Mouse (Mus musculus): ENCODE measurements around the gene Il23r.

Il23r gene

DNA sequence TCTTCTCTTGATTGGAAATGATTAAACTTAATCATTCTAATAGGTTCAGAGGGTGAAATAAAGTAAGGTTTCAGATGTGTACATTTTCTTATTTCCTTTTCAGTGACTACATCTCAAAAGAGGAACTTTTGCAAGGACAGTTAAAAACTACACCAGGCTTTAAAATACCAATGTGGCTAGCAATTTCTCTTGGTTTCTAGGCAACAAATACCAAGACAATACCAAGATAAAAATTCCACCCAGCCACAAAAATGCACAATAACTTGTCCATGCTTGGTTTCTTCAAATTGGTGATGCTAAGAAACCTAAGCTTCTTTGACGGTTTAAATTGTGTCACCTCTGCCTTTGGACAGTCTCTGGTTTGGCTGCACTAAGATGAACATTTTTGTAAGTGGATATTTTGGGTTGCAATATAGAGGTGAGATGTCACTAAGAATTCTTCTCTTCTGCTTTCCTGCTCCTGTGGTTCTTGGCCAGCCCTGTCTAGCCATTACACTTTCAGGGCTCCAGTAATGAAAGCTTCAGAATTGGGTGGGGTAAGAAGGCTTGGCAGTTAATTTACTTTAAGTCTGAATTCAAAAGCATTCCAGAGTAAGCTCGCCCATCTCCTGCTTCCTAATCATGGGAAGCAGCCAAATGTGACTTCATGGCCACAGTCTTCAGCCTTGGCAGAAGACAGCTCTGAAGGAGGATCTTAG, 56.8 kb downstream of the Il23r start:
- no peak for DNase-seq (ENCODE audit: low read depth, low spot score)

DNA sequence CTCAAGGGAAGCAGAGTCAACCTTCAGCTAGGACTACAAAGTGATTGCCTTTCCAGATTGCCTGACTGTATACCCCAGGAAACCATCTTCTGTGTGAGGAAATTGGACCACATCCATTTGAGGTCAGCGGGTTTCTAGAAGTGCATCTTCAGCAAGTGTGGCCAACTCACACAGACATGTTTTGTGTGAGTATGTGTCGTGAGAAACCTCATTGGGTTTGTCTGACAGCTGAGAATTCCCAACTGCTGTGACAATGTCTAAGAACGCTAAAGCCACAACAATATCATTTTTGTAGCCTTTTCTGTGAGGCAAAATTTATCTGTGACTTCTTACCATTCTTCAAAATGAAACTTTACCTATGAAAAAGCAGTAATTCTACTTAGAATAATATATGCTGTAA, 59.8 kb downstream of the Il23r start:
- DNase-seq (ENCODE audit: low read depth, low spot score): no peak

DNA sequence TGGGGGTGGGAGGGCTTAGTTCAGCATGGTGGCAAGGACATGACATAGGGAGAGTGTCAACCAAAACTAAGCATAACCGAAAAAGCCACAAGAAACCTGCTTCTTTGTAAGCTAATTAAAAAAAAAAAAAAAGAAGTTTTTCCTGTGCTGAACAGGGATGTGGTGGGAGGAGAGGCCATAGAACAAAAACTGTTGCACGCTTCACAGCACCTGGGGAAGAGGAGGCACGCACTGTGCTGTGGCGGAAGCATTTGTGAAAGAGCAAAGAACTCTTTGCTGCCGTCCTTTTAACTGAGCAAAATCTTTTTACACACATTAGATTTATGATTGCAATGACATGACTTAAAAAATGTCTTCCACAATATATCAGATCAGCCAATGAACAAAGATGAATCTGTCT, 69.9 kb downstream of the Il23r start:
- DNase-seq (ENCODE audit: low read depth, low spot score): no peak

DNA sequence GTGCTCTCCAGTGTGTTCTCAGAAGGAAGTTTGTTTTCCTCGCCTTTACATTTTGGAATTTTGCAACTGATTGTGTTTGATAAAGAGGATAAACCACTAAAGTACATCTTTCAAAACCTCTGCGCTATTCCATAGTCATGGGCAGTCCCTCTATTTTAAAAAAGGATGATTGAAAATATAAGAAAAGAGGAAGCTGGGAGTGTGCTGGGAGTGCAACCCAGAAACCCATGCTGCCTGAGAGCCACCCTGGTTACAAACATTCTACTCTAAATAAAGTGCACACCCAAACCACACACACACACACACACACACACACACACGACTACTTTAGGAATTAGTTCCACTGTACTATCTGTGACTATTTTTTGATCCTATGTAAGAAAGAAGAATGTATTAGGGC, 75.1 kb downstream of the Il23r start:
- no peak for DNase-seq (ENCODE audit: low read depth, low spot score)

DNA sequence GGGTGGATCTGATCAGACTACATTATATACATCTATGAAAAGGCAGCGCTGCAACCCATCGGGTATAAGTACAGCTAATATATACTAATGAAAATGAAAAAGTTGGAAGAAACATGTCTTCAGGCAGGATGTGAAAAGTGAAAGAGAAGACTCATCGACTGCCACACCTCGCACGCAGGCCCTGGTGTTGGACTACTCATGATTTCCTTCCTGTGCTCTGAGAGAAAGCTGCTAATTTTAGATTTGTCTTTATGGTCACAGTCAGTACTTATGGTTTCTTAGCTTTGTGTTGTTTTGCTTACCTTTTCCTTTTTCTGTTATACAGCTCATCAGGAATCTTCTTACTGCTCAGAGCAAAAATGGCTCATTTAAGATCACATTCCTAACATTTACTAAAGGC, 76.4 kb downstream of the Il23r start:
- DNase-seq (ENCODE audit: low read depth, low spot score): no peak

DNA sequence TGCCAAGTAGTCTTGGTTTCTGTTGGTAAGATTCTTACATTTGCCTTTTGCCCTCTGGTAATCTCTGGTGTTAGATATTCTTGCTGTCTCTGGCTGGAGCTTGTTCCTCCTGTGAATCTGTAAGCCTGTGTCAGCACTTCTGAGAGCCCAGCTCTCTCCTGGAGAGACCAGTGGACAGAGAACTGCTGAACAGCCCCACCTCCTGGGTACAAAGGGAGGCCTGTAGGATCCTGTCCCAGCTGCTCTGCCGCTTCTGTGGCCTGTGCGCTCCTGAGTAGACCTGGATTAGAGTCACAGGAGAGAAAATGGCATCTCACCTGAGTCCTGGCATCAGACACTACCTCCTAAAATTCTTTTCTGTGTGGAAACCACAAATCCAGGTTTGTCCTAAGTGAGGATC, 78.3 kb downstream of the Il23r start:
- DNase-seq (ENCODE audit: low read depth, low spot score): no peak

DNA sequence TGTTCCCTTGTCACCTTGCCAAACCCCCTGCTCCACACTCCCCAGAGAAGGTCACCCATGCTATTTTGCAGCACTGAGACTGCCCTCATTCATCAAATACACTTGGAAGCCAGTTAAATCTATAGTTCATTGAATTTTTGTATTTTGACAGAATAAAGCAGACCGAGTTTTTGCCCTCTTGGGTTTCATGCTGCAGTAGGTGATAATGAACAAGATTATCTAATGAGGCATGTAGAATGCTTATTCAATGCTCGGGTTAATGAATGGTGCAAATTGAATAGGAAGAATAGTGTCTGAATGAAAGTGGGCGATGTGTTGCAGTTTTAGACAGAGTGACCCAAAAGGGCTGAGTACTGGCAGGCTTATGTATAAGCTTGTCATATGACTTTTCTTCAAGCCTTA, 86.4 kb downstream of the Il23r start:
- DNase-seq (ENCODE audit: low read depth, low spot score): no peak

DNA sequence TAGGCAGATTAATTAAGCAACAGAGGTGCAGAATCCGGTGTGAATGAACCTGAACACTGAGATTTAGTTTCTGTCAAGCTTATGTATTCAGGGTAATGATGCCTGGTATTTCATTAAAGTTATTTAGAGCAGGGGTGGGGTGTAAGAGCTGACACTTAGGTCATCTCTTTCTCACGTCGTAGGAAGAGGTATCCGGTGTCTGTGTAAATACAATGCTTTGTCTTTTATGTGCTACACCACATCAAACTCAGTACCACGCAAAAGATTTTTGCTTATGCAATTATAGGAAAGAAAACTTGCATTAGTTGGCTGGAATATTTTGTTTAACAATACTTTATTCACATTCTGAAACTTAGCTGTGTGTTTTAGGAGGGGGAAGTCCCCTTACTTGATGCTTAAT, 92.1 kb downstream of the Il23r start:
- DNase-seq (ENCODE audit: low read depth, low spot score): no peak

DNA sequence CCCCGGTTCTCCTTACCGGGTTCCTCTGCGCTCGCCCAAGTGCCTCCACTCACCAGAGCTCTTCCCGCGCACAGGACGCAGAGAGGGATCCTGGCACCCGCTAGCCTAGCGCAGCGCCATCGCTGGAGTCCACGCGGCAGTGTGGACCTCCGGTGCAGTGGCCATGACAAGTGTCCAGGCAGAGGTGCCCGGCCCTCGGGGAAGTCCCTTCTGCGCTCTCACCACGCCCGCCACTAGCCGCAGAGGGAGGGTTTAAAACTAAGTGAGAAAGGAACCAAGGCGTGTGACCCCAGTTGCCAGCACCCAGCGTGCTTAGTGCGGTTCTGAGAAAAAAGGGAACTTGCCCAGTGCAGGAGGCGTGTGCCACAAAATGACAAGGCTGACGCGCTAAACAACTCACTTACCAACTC, 115.7 kb downstream of the Il23r start, which contains the start of gene Il12rb2:
TSS of gene Il12rb2 (minus strand) at position 207 of the 410 bp plus-strand sequence.
- DNase-seq (ENCODE audit: low read depth, low spot score): no peak

Data from WW6 (cell line).